Mouse (Mus musculus): ENCODE measurements at regions not wholly inside any gene's neighbourhood (a gene's known extent, or its start where the extent isn't known, plus 50 kb on each side); places are given as distances from the start of the nearest gene placed in this dataset.

- no peak for DNase-seq (ENCODE audit: low spot score)
These were observed 89.2 kb upstream of the Rab11fip2 start for GRCm38 (mm10) chr19:60032667-60033066.

GRCm38 (mm10) chr19:60030212-60030788 is 86.8 kb upstream of the Rab11fip2 start:
- DNase-seq (ENCODE audit: low spot score) = no peak

- DNase-seq (ENCODE audit: low spot score) = no peak
These were observed 86.3 kb upstream of the Rab11fip2 start for GRCm38 (mm10) chr19:60029720-60030119.

- DNase-seq (ENCODE audit: low spot score) = no peak
These were observed 72.3 kb upstream of the Rab11fip2 start for GRCm38 (mm10) chr19:60015614-60016300.

GRCm38 (mm10) chr19:59995557-59995956 is 52.1 kb upstream of the Rab11fip2 start:
- DNase-seq (ENCODE audit: low spot score) = no peak

All from adipocyte (in vitro differentiated cells).